Mouse (Mus musculus) megakaryocyte, embryonic 14.5 days (primary cell): Measurements from ENCODE around the gene Crhbp.

Experiments used
- FLI1 ChIP-seq: IDR thresholded peaks from 2 replicates; pipeline ENCODE4 v1.6.1; 2012; ENCODE audit warnings: low read length, inconsistent platforms, mixed read lengths
- GATA1 ChIP-seq: IDR thresholded peaks from 3 replicates; pipeline ENCODE4 v1.6.1; 2012; ENCODE audit warnings: mixed read lengths, low read length, inconsistent platforms, borderline replicate concordance

- TF ChIP-seq GATA1 (no peak), FLI1 (no peak)
These were observed at the start of gene Crhbp for GRCm38 (mm10) chr13:95444824-95445223.
